Mouse (Mus musculus): ENCODE results near the gene Tnrc6b. TPM values are rescaled to one million over a fixed set of nuclear protein-coding genes. Genes with fewer than 3 reads are reported as not detected.
"Not testable (repeated sequence)": the region's sequence is repeated elsewhere in the genome, so short reads cannot be mapped to it uniquely, and the experiment has no call there.

The Tnrc6b gene
- polyA plus RNA-seq, 1 experiment = 65.3 TPM

DNA sequence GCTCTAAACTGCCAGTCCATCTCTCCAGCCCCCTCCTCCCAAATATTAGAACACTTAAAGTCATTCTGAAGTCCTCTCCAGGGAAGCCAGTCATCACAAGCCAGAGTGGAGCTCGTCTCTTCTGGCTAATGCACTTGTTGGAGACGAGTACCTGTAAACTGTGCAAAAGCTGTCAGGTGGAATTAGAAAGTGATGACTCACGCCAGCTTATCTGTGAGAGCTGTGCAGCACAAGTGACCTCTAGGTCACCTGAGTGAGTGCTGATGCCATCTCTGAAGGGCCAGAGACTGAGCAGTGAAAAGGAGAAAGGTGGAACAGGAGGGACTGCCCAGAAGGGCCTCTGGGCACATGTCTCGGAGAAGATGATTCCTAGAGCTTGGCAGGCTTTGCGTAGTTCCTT, 9.1 kb downstream of the Tnrc6b start:
- TF ChIP-seq CTCF (IDR thresholded peaks at IDR 0.05; ENCODE audit: control insufficient read depth, insufficient read depth, low read length) (no peak), POLR2A (IDR thresholded peaks at IDR 0.05; ENCODE audit: borderline replicate concordance, control insufficient read depth, low read depth, low read length) (no peak)
- no peak overlapping the region for H3K27ac ChIP-seq (ENCODE audit: control insufficient read depth, insufficient read depth, low read depth, low read length, poor library complexity)
- 84% methylated on average over 5 of the region's 5 CpGs for WGBS
- no peaks in the 10 kb centered on the region for H3K4me1 ChIP-seq (ENCODE audit: control insufficient read depth, insufficient read depth, low read length)
- no peak overlapping the region for H3K4me3 ChIP-seq (replicated peaks; ENCODE audit: control insufficient read depth, low read depth, low read length)

DNA sequence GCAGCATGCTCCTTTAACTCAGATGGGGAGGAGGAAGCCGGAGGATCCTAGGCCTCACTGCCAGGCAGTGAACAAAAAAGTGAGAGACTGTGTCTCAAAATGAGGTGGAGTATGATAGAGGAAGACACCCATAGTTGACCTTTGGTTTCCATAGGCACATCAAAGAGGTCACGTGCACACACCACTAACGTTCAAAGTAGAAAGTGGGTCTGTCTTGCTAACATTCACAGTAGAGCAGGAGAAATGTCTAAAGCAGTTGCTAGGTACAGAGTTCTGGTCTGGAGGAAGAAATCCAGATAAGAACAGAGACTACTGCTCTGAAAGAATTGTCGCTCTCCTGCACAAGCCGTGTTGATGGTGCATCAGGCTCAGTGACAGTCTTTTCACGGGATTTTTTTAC, 10.7 kb downstream of the Tnrc6b start:
- Histone ChIP-seq H3K4me3 (replicated peaks; ENCODE audit: control insufficient read depth, low read depth, low read length) (no peak overlapping the region), H3K4me1 (ENCODE audit: control insufficient read depth, insufficient read depth, low read length) (no peaks in the 10 kb centered on the region), H3K27ac (ENCODE audit: control insufficient read depth, insufficient read depth, low read depth, low read length, poor library complexity) (no peak overlapping the region)
- WGBS = 71% methylated on average over 6 of the region's 6 CpGs
- TF ChIP-seq CTCF (IDR thresholded peaks at IDR 0.05; ENCODE audit: control insufficient read depth, insufficient read depth, low read length) (no peak), POLR2A (IDR thresholded peaks at IDR 0.05; ENCODE audit: borderline replicate concordance, control insufficient read depth, low read depth, low read length) (no peak)

DNA sequence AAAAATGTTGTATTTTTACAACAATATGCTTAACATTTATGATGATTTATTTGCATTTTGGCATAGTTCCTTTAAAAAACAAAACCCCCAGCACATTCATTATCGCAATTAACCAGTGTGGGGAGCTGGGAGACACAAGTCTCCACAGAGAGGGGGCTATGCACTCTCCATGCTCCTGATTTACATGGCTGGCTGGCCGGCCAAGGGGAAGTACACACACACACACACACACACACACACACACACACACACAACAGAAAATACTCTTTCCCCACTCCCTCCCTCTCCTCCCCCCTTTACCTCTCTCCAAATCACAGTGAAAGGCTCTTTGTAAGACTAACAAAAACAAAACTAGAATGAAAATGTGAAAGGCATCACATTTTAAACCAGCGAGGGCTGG, 11.3 kb downstream of the Tnrc6b start:
- no peak overlapping the region for H3K27ac ChIP-seq (ENCODE audit: control insufficient read depth, insufficient read depth, low read depth, low read length, poor library complexity)
- TF ChIP-seq CTCF (IDR thresholded peaks at IDR 0.05; ENCODE audit: control insufficient read depth, insufficient read depth, low read length) = no peak
- TF ChIP-seq POLR2A (IDR thresholded peaks at IDR 0.05; ENCODE audit: borderline replicate concordance, control insufficient read depth, low read depth, low read length) = no peak
- H3K4me3 ChIP-seq (replicated peaks; ENCODE audit: control insufficient read depth, low read depth, low read length) = no peak overlapping the region
- 54% methylated on average over 3 of the region's 3 CpGs for WGBS
- H3K4me1 ChIP-seq (ENCODE audit: control insufficient read depth, insufficient read depth, low read length) = no peaks in the 10 kb centered on the region

DNA sequence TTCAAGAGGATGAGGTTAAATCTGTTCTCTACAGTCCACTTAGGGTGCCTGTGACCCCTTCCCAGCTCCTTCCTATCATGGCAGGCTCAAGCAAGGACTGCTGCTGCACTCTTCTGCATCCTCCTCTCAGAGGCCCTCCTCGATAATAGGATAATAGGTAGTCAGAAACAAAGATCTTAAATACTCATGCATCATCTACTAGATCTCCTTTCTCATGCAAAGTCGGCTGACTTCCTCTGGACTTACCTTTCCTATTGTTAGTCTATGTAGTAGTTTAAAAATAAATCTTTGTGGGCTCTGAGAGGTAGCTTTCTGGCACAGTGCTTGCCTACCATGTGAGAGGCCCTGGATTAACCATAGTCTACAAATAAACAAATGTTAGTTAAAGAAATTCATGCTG, 18.4 kb downstream of the Tnrc6b start:
- TF ChIP-seq CTCF (IDR thresholded peaks at IDR 0.05; ENCODE audit: control insufficient read depth, insufficient read depth, low read length) (no peak), POLR2A (IDR thresholded peaks at IDR 0.05; ENCODE audit: borderline replicate concordance, control insufficient read depth, low read depth, low read length) (no peak)
- no peak overlapping the region for H3K27ac ChIP-seq (ENCODE audit: control insufficient read depth, insufficient read depth, low read depth, low read length, poor library complexity)
- no peaks in the 10 kb centered on the region; the same call in 1 of the 2 replicates for H3K4me1 ChIP-seq (ENCODE audit: control insufficient read depth, insufficient read depth, low read length)
- no peak overlapping the region for H3K4me3 ChIP-seq (replicated peaks; ENCODE audit: control insufficient read depth, low read depth, low read length)
- WGBS = 48% methylated on average over 2 of the region's 2 CpGs

DNA sequence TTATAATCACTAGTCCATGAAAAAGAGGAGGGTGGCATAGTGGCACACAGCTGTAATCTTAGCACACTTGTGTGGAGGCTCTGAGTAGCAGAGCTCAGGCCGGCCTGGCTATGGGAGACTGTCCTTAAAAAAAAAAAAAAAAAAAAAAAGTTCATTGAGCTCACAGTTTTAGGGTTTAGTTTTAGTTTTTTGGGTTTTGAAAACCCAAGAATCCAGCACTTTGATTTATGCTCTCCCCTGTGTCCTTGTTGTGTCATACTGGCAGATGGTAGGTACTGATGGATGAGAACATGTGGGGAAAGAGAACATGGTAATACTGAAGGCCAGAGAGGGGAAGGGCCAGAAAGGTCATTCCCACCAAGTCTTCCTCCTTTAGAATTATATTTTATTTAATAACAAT, 19.9 kb downstream of the Tnrc6b start:
- H3K4me3 ChIP-seq (replicated peaks; ENCODE audit: control insufficient read depth, low read depth, low read length) = no peak overlapping the region
- WGBS = 97% methylated on average over 1 of the region's 1 CpGs

DNA sequence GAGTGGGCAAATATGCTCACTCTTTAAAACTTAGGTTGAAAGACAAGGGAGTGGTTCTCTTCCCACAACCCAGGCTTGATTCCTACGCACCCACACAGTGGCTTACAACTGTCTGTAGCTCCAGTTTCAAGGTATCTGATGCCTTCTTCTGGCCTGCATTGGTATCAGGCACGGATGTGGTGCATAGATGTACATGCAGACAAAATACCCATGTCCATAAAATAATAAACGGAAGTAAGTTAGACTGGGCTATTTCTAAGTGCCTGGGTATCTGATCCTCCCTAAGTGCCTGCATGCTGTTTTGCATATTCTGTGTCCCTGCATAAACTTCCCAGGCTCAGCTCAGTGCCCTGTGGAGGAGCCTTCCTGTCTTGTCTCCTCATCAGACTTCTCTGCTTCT, 20.4 kb downstream of the Tnrc6b start:
- WGBS = 79% methylated on average over 3 of the region's 3 CpGs
- TF ChIP-seq POLR2A (IDR thresholded peaks at IDR 0.05; ENCODE audit: borderline replicate concordance, control insufficient read depth, low read depth, low read length) (no peak), CTCF (IDR thresholded peaks at IDR 0.05; ENCODE audit: control insufficient read depth, insufficient read depth, low read length) (no peak)
- Histone ChIP-seq H3K4me1 (ENCODE audit: control insufficient read depth, insufficient read depth, low read length) (peaks cover 2% of the 10 kb centered on the region), H3K27ac (ENCODE audit: control insufficient read depth, insufficient read depth, low read depth, low read length, poor library complexity) (no peak overlapping the region), H3K4me3 (replicated peaks; ENCODE audit: control insufficient read depth, low read depth, low read length) (no peak overlapping the region)

More for the DNA sequence above, 19.9 kb downstream of the Tnrc6b start:
- Histone ChIP-seq H3K4me1 (ENCODE audit: control insufficient read depth, insufficient read depth, low read length) (peaks cover 2% of the 10 kb centered on the region), H3K27ac (ENCODE audit: control insufficient read depth, insufficient read depth, low read depth, low read length, poor library complexity) (no peak overlapping the region)
- no peak for TF ChIP-seq CTCF (IDR thresholded peaks at IDR 0.05; ENCODE audit: control insufficient read depth, insufficient read depth, low read length)

DNA sequence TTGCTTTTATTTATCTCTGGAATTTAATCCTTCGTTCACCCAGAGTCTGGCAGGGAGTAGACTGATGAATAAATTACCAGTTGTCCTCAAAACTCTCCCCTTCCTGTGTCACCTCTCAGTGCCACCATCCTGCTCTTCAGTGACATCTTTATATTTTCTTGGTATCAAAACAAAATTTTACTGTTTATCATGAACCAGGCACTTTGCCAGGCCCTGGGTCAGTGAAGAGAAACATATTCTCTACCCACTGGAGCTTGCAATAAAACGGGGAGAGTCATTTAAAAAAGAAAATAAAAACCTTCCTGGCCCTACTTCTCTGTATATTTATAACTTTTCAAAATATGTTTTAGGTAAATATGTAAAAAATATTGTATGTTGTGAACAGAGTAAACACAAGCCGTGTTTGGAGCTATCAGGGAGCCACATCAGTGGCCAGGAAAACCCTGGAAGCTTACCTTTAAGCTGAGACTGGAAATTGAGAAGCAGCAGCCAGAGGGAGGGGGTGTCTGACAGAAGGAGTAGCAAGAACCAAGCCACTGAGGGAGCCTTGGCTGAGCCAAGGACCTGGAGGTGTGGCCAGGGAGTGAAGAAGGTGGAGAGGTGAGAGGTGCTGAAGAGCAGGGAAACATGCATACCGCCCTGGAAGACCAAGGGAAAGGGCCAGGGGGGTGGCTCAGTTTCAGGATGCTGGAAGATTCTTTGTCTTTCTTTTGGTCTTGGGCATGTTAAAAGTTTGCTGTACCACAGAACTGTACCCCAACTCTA, 21.3 kb downstream of the Tnrc6b start:
- Histone ChIP-seq H3K27ac (ENCODE audit: control insufficient read depth, insufficient read depth, low read depth, low read length, poor library complexity) (no peak overlapping the region), H3K4me3 (replicated peaks; ENCODE audit: control insufficient read depth, low read depth, low read length) (no peak overlapping the region), H3K4me1 (ENCODE audit: control insufficient read depth, insufficient read depth, low read length) (peaks cover 2% of the 10 kb centered on the region)
- WGBS = 60% methylated on average over 4 of the region's 4 CpGs
- TF ChIP-seq POLR2A (IDR thresholded peaks at IDR 0.05; ENCODE audit: borderline replicate concordance, control insufficient read depth, low read depth, low read length) (no peak), CTCF (IDR thresholded peaks at IDR 0.05; ENCODE audit: control insufficient read depth, insufficient read depth, low read length) (no peak)

DNA sequence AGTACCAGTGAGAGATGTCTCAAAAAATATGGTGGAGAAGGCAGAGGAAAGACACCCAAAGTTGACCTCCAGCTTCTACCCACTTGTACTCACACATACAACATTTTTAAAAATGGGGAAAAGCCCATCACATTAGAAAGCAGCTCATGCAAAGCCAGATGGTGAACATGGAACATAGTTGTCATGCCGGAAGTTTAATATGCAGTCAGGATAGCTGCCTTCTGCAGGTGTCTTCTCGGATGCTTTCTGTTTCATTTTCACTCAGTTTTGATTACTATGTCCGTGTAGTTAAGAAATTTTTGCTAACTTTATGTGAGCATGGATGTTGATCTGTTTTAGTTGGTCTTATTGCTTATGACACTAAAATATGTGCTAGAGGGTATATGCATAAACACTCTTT, 24.2 kb downstream of the Tnrc6b start:
- no peak overlapping the region for H3K27ac ChIP-seq (ENCODE audit: control insufficient read depth, insufficient read depth, low read depth, low read length, poor library complexity)
- 61% methylated on average over 3 of the region's 3 CpGs for WGBS
- TF ChIP-seq POLR2A (IDR thresholded peaks at IDR 0.05; ENCODE audit: borderline replicate concordance, control insufficient read depth, low read depth, low read length) (no peak), CTCF (IDR thresholded peaks at IDR 0.05; ENCODE audit: control insufficient read depth, insufficient read depth, low read length) (no peak)
- H3K4me3 ChIP-seq (replicated peaks; ENCODE audit: control insufficient read depth, low read depth, low read length) = no peak overlapping the region
- peaks cover 5% of the 10 kb centered on the region for H3K4me1 ChIP-seq (ENCODE audit: control insufficient read depth, insufficient read depth, low read length)

DNA sequence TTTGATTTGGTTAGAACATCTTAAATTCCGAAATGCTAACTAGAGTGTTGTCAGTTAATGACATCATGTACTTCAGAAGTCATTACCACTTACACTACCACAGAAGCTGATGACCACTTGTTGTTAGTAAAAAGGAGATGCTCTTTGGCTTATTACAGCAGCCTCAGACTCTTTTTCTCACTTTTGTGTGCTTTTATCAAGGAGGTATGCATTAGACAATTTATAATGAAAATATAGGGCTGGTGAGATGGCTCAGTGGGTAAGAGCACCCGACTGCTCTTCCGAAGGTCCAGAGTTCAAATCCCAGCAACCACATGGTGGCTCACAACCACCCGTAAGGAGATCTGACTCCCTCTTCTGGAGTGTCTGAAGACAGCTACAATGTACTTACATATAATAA, 24.6 kb downstream of the Tnrc6b start:
- 82% methylated on average over 4 of the region's 4 CpGs for WGBS
- H3K4me1 ChIP-seq (ENCODE audit: control insufficient read depth, insufficient read depth, low read length); H3K27ac ChIP-seq (ENCODE audit: control insufficient read depth, insufficient read depth, low read depth, low read length, poor library complexity); H3K4me3 ChIP-seq (replicated peaks; ENCODE audit: control insufficient read depth, low read depth, low read length): not testable (repeated sequence)

Measured in bone marrow, adult 2 months (tissue).